In genomic region chr2:125249874-125250273, GRCm38 (mm10) we compare ENCODE assay signal across 12 mouse cellular contexts. TPM values are rescaled to one million over a fixed set of nuclear protein-coding genes. Genes with fewer than 3 reads are reported as not detected.
DNase-seq lines count a peak whose midpoint lies in the region; ATAC-seq and TF ChIP-seq lines count a peak whose summit lies in the region.
"Had no signal": no experiment of that assay in that cellular context is flagged by ENCODE, and none has a peak within 500 bp of the region (broad histone marks: within the 10 kb centered on the region; RNA-seq: fewer than 3 reads in every experiment).

No protein-coding gene starts in this region.

- H3K9me3 ChIP-seq in hindbrain, postnatal 0 days (ENCODE audit: low read length), result no peaks in the 10 kb centered on the region
- 0 out of 2 replicates have a peak, but pooled peaks cover 6% of the 10 kb centered on the region for H3K9me3 ChIP-seq in hindbrain, embryonic 13.5 days
- H3K9me3 ChIP-seq in liver, embryonic 15.5 days (replicated peaks), result no peaks in the 10 kb centered on the region
- H3K9me3 ChIP-seq in kidney, embryonic 16.5 days (ENCODE audit: low read length), result peaks cover 6% of the 10 kb centered on the region
- H3K9me3 ChIP-seq: limb, embryonic 12.5 days had no signal

- peaks cover 9% of the 10 kb centered on the region for H3K4me1 ChIP-seq in hindbrain, postnatal 0 days (ENCODE audit: insufficient read depth, low read length)
- peaks cover 15% of the 10 kb centered on the region for H3K4me1 ChIP-seq in hindbrain, embryonic 13.5 days (replicated peaks)
- peaks cover 53% of the 10 kb centered on the region for H3K4me1 ChIP-seq in liver, embryonic 15.5 days (replicated peaks)
- H3K4me1 ChIP-seq in kidney, embryonic 16.5 days (ENCODE audit: insufficient read depth, low read length), result peaks cover 34% of the 10 kb centered on the region

- H3K9ac ChIP-seq in hindbrain, postnatal 0 days (replicated peaks; ENCODE audit: low read length), result no peak overlapping the region
- H3K9ac ChIP-seq in hindbrain, embryonic 13.5 days, result no peak overlapping the region
- 0 out of 2 replicates have a peak overlapping the region, but pooled peaks have one; percentile 85 for H3K9ac ChIP-seq in liver, embryonic 15.5 days
- H3K9ac ChIP-seq in kidney, embryonic 16.5 days (replicated peaks; ENCODE audit: low read length), result no peak overlapping the region
- H3K9ac ChIP-seq: limb, embryonic 12.5 days had no signal

- 90% methylated on average over 4 of the region's 4 CpGs for WGBS in hindbrain, postnatal 0 days
- 96% methylated on average over 4 of the region's 4 CpGs for WGBS in hindbrain, embryonic 13.5 days
- WGBS in liver, embryonic 15.5 days (ENCODE audit: insufficient replicate concordance), result 67% methylated on average over 4 of the region's 4 CpGs
- WGBS in kidney, embryonic 16.5 days, result 96% methylated on average over 4 of the region's 4 CpGs

- H3K27ac ChIP-seq in hindbrain, postnatal 0 days, result no peak overlapping the region
- H3K27ac ChIP-seq in hindbrain, embryonic 13.5 days, result no peak overlapping the region
- no peak overlapping the region for H3K27ac ChIP-seq in liver, embryonic 15.5 days (replicated peaks)
- H3K27ac ChIP-seq in kidney, embryonic 16.5 days (ENCODE audit: low read length), result no peak overlapping the region
- H3K27ac ChIP-seq: limb, embryonic 12.5 days had no signal

- in situ Hi-C loops in Patski (cut with MboI; ENCODE audit: low pct_unique_long_range_greater_than_20kb), result no loop called here

- H3K27me3 ChIP-seq in hindbrain, postnatal 0 days (ENCODE audit: insufficient read depth, low read length), result no peaks in the 10 kb centered on the region
- H3K27me3 ChIP-seq in hindbrain, embryonic 13.5 days, result no peaks in the 10 kb centered on the region
- no peaks in the 10 kb centered on the region for H3K27me3 ChIP-seq in Patski
- no peaks in the 10 kb centered on the region for H3K27me3 ChIP-seq in liver, embryonic 15.5 days
- no peaks in the 10 kb centered on the region for H3K27me3 ChIP-seq in kidney, embryonic 16.5 days (ENCODE audit: insufficient read depth, low read length)
- H3K27me3 ChIP-seq: limb, embryonic 12.5 days had no signal

- DNase-seq in hindbrain, postnatal 0 days (ENCODE audit: low spot score), result peak; percentile 12
- DNase-seq in B cell, adult 2 months, result peak; percentile 3 to 10
- DNase-seq in Patski (ENCODE audit: low read depth, low spot score), result no peak
- DNase-seq in cerebellum, adult 8-10 months, result no peak
- DNase-seq: cerebellum, adult 11 months; kidney, postnatal 36 days had no signal

- ATAC-seq in hindbrain, postnatal 0 days, result no peak
- no peak for ATAC-seq in hindbrain, embryonic 13.5 days (ENCODE audit: low FRiP score)
- ATAC-seq in Patski, result no peak
- ATAC-seq in liver, embryonic 15.5 days (ENCODE audit: insufficient read depth), result no peak
- ATAC-seq in kidney, embryonic 16.5 days (ENCODE audit: low FRiP score, low TSS enrichment), result no peak
- ATAC-seq: activated CD4-positive, CD25-positive, alpha-beta regulatory T cell, adult 4 months; midbrain, embryonic 16.5 days had no signal

- peaks cover 6% of the 10 kb centered on the region; the same call in 1 of the 2 replicates for H3K36me3 ChIP-seq in hindbrain, postnatal 0 days (ENCODE audit: insufficient read depth, low read length)
- H3K36me3 ChIP-seq in hindbrain, embryonic 13.5 days, result peaks cover 20% of the 10 kb centered on the region
- H3K36me3 ChIP-seq in liver, embryonic 15.5 days (replicated peaks), result peaks cover 53% of the 10 kb centered on the region
- H3K36me3 ChIP-seq in kidney, embryonic 16.5 days (ENCODE audit: insufficient read depth, low read length), result peaks cover 38% of the 10 kb centered on the region

- CTCF ChIA-PET in Patski (lab: Charles Lee), result interaction anchor here (0.7 to 1.8 kb wide), 10 partner anchors 8 to 356 kb away, joined by 3 to 9 read pairs (median 4); no protein-coding TSS in a partner anchor

- peak; percentile 30; the same call in 1 of the 2 replicates for TF ChIP-seq CTCF in hindbrain, postnatal 0 days (IDR thresholded peaks at IDR 0.05; ENCODE audit: low read depth)
- TF ChIP-seq CTCF in Patski (IDR thresholded peaks at IDR 0.05), result peak; percentile 42

- POLR2A ChIA-PET in Patski (lab: Charles Lee), result no interaction called here

- no peak overlapping the region for H3K4me2 ChIP-seq in hindbrain, postnatal 0 days (ENCODE audit: low read depth, low read length)
- no peak overlapping the region for H3K4me2 ChIP-seq in hindbrain, embryonic 13.5 days
- H3K4me2 ChIP-seq in liver, embryonic 15.5 days, result peak overlapping the region; percentile 89
- no peak overlapping the region for H3K4me2 ChIP-seq in kidney, embryonic 16.5 days (replicated peaks; ENCODE audit: low read depth, low read length)

- no peak overlapping the region for H3K4me3 ChIP-seq in hindbrain, postnatal 0 days (ENCODE audit: low read length)
- H3K4me3 ChIP-seq in hindbrain, embryonic 13.5 days, result no peak overlapping the region
- H3K4me3 ChIP-seq in liver, embryonic 15.5 days (replicated peaks), result peak overlapping the region; percentile 85
- H3K4me3 ChIP-seq in kidney, embryonic 16.5 days (ENCODE audit: low read length), result no peak overlapping the region

RNA-seq across cellular contexts. Expression of gene Dut, which starts 2.9 kb away (rescaled TPM):
- total RNA-seq in hindbrain, postnatal 0 days (2014; rRNA removed), result 46.6 and 50.7 TPM in 2 replicates
- polyA plus RNA-seq in hindbrain, postnatal 0 days (2015; fragmentation: Nextera tagmentation; extraction: Ambion mirVana), result 95.0 and 105 TPM in 2 replicates
- 75.4 and 80.9 TPM in 2 replicates for polyA plus RNA-seq in hindbrain, embryonic 13.5 days (2015; fragmentation: Nextera tagmentation; extraction: Ambion mirVana)
- 114 TPM for polyA plus RNA-seq in Patski (2021)
- 87.7 and 101 TPM in 2 replicates for polyA plus RNA-seq in liver, embryonic 15.5 days (2015; fragmentation: Nextera tagmentation; extraction: Ambion mirVana)
- polyA plus RNA-seq in kidney, embryonic 16.5 days (2015; fragmentation: Nextera tagmentation; extraction: Ambion mirVana), result 156 and 164 TPM in 2 replicates

Comparison
In these comparisons a context has a peak if more than half of its experiments do, and no peak if none do; other contexts are left out.
1. DNase-seq: peak in hindbrain, postnatal 0 days (single experiment) and B cell, adult 2 months (2 of 2); none in Patski (single experiment) and cerebellum, adult 8-10 months (single experiment).